Mouse (Mus musculus) cerebellum, adult 2 months (tissue): Measurements from ENCODE around the gene Cep126. TPM values are rescaled to one million over a fixed set of nuclear protein-coding genes. Genes with fewer than 3 reads are reported as not detected.

Experiments
- DNase-seq, 2 experiments: peaks; one replicate each; pipeline ENCODE4 v3.0.0; 2021
- H3K27ac ChIP-seq: fragments of 200-500 bp; 2 replicates; pipeline ENCODE4 v1.5.1; 2012; ENCODE audit warnings: low read length, control low read depth, inconsistent platforms; ENCODE audit not compliant: insufficient read depth
- H3K27me3 ChIP-seq: fragments of 200-500 bp; 2 replicates; pipeline ENCODE4 v1.6.1; 2012; ENCODE audit warnings: inconsistent platforms, mild to moderate bottlenecking, low read length, moderate library complexity; ENCODE audit not compliant: control insufficient read depth, insufficient read depth
- H3K4me1 ChIP-seq: fragments of 200-500 bp; 2 replicates; pipeline ENCODE4 v1.6.1; 2011; ENCODE audit warnings: low read length; ENCODE audit not compliant: control insufficient read depth, insufficient read depth
- H3K4me3 ChIP-seq: fragments of 200-500 bp; replicated peaks from 2 replicates; pipeline ENCODE3; 2011; ENCODE audit warnings: mild to moderate bottlenecking, low read depth, low read length, control low read depth; ENCODE audit not compliant: insufficient read depth
- CTCF ChIP-seq: fragments of 200-500 bp; IDR thresholded peaks from 2 replicates; pipeline ENCODE4 v1.5.1; 2011; ENCODE audit warnings: low read depth, mild to moderate bottlenecking, control low read depth, low read length, moderate library complexity, borderline replicate concordance; ENCODE audit not compliant: insufficient read depth
- POLR2A ChIP-seq: fragments of 200-500 bp; IDR thresholded peaks from 2 replicates; pipeline ENCODE4 v1.6.1; 2011; ENCODE audit warnings: low read length, control low read depth, borderline replicate concordance; ENCODE audit not compliant: insufficient read depth
- WGBS: fragments of 180-500 bp; shearing (Covaris S2); methylation state at CpG from one replicate; pipeline ENCODE4 v1.1.7; 2018; 5-methylcytosine and 5-hydroxymethylcytosine counted together
- polyA plus RNA-seq: library from polyadenylated mRNA; depleted of rRNA; stranded (reverse); fragments of >200 nt; gene quantifications from 2 replicates; pipeline ENCODE4 v1.2.3, GENCODE M21; 2012; rRNA removed

Cep126 gene
- polyA plus RNA-seq, 1 experiment: 20.3 TPM

DNA sequence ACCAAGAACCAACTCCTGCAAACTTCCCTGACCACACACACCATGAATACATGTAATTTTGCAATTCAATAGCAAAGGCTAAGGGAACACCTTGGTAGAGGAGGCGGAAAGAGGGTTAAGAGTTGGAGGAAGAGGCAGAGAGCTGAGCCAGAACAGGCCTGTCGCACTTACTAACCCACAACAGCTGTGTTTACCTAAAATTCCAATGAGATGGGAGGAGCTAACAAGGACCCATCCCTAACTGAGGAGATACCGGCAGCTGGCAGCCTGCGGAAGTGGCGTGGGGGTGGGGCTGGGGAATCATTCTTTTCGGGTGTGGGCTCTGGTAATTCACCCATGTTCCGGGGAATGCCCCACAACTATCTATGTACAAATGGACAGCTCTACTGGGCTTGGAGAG lies 98.5 kb downstream of the Cep126 start:
- WGBS: 63% methylated on average over 7 of the region's 7 CpGs
- Histone ChIP-seq H3K4me1 (no peaks in the 10 kb centered on the region; the same call in 1 of the 2 replicates), H3K27ac (no peak overlapping the region), H3K4me3 (no peak overlapping the region), H3K27me3 (no peaks in the 10 kb centered on the region)
- TF ChIP-seq POLR2A (no peak), CTCF (no peak)
- DNase-seq: no peak

DNA sequence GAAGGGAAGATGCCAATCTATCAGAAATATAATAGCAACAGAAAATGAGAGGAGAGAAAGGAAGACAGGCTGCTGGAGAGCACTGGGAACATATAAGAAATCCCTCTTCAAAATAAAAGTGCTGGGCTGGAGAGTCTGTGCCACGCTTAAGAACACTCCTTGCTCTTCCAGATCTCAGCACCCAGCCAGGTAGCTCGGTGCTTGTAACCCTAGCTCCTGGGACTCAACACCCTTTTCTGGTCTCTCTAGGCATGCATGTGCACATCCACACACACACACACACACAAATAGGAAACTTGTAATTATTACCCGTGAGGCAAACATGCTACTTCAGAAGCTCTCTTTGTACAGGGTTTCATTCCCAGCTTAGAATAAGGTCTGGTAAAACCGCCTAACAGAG lies 99.0 kb downstream of the Cep126 start:
- no peak overlapping the region for H3K27ac ChIP-seq
- no peaks in the 10 kb centered on the region; the same call in 1 of the 2 replicates for H3K4me1 ChIP-seq
- DNase-seq: no peak
- 76% methylated on average over 4 of the region's 4 CpGs for WGBS
- H3K27me3 ChIP-seq: no peaks in the 10 kb centered on the region
- H3K4me3 ChIP-seq: no peak overlapping the region
- TF ChIP-seq POLR2A: no peak

DNA sequence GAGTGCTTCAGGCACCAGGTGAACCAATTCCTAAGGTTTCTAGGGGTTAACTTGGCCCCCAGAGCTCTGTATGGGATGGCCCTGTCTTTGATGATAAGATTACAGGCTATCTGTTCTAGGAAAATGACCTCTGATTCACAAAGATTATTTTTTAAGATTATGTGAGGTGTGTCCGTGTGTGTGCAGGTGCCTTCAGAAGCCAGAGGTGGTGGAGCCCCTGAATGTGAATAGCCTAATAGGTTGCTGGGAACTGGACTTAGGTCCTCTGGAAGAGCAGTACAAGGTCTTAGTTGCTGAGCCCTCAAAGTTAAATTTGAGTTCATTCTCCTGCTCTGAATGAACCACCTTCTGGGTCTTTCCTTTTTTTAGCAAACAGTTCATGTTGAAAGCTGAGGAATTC lies 100.0 kb downstream of the Cep126 start:
- TF ChIP-seq POLR2A (no peak), CTCF (no peak)
- WGBS: 89% methylated on average over 1 of the region's 1 CpGs
- Histone ChIP-seq H3K4me3 (no peak overlapping the region), H3K27ac (no peak overlapping the region), H3K4me1 (no peaks in the 10 kb centered on the region; the same call in 1 of the 2 replicates), H3K27me3 (no peaks in the 10 kb centered on the region)
- no peak for DNase-seq

- Histone ChIP-seq H3K27ac (no peak overlapping the region), H3K4me3 (no peak overlapping the region), H3K27me3 (no peaks in the 10 kb centered on the region), H3K4me1 (no peaks in the 10 kb centered on the region; the same call in 1 of the 2 replicates)
- TF ChIP-seq POLR2A (no peak), CTCF (no peak)
- DNase-seq: no peak
- 28% methylated on average over 5 of the region's 5 CpGs for WGBS
Observed at GRCm38 (mm10) chr9:8032847-8033246, 101.2 kb downstream of the Cep126 start.

Other genes with a start within 250 kb of the Cep126 start
- gene Yap1, start 129.7 kb downstream of the Cep126 start, polyA plus RNA-seq: 8.5 and 10.0 TPM in 2 replicates
- 4.9 and 5.1 TPM in 2 replicates for gene Cfap300, start 91.5 kb downstream of the Cep126 start, polyA plus RNA-seq